Mouse (Mus musculus) lung, postnatal 0 days (tissue): ENCODE measurements around the gene Man1b1.

Source experiments
- CTCF ChIP-seq: IDR thresholded peaks from 2 replicates; pipeline ENCODE4 v1.5.1; 2016; ENCODE audit warnings: antibody characterized with exemption, mild to moderate bottlenecking
- EP300 ChIP-seq: IDR thresholded peaks from 2 replicates; pipeline ENCODE4 v1.6.1; 2016; ENCODE audit warnings: antibody characterized with exemption, mild to moderate bottlenecking, control low read depth

GRCm38 (mm10) chr2:25350701-25351100, 18.6 kb downstream of the Man1b1 start:
- TF ChIP-seq CTCF (no peak), EP300 (no peak)
